Mouse (Mus musculus) forebrain, embryonic 12.5 days (tissue): Measurements from ENCODE around the gene Nlrp5. TPM values are rescaled to one million over a fixed set of nuclear protein-coding genes. Genes with fewer than 3 reads are reported as not detected.
"Not testable (repeated sequence)": the region's sequence is repeated elsewhere in the genome, so short reads cannot be mapped to it uniquely, and the experiment has no call there.

Experiments used
- ATAC-seq: fragments of 200-750 bp; cut with Nextera tagmentation; 2 replicates; pipeline ENCODE4 v1.8.0; 2017; ENCODE audit warnings: moderate TSS enrichment; ENCODE audit not compliant: low FRiP score
- H3K27ac ChIP-seq: fragments of 300-500 bp; sonication (generic); 2 replicates; pipeline ENCODE4 v1.5.1; 2016; ENCODE audit warnings: mild to moderate bottlenecking
- H3K27me3 ChIP-seq: fragments of 300-500 bp; sonication (generic); 2 replicates; pipeline ENCODE4 v1.6.1; 2016; ENCODE audit warnings: mild to moderate bottlenecking
- H3K36me3 ChIP-seq: fragments of 300-500 bp; sonication (generic); replicated peaks from 2 replicates; pipeline ENCODE4 v1.6.1; 2016; ENCODE audit warnings: mild to moderate bottlenecking
- H3K4me1 ChIP-seq: fragments of 300-500 bp; sonication (generic); 2 replicates; pipeline ENCODE4 v1.6.1; 2016
- H3K4me2 ChIP-seq: fragments of 300-500 bp; sonication (generic); 2 replicates; pipeline ENCODE4 v1.6.1; 2016; ENCODE audit warnings: mild to moderate bottlenecking, moderate library complexity
- H3K4me3 ChIP-seq: fragments of 300-500 bp; sonication (generic); replicated peaks from 2 replicates; pipeline ENCODE4 v1.5.1; 2016; ENCODE audit warnings: mild to moderate bottlenecking
- H3K9ac ChIP-seq: fragments of 300-500 bp; sonication (generic); 2 replicates; pipeline ENCODE4 v1.6.1; 2016; ENCODE audit warnings: mild to moderate bottlenecking
- H3K9me3 ChIP-seq: fragments of 300-500 bp; sonication (generic); 2 replicates; pipeline ENCODE4 v1.6.1; 2016
- WGBS: fragments of 180-500 bp; shearing (Covaris S2); methylation state at CpG from one replicate; pipeline ENCODE4 v1.1.7; 2016; 5-methylcytosine and 5-hydroxymethylcytosine counted together
- microRNA-seq: library from miRNA; unstranded; fragments of <30 nt; microRNA quantifications from one replicate; pipeline ENCODE4, GENCODE M21; 2017
- polyA plus RNA-seq: library from polyadenylated mRNA; unstranded; fragments of >200 nt; fragmentation: Nextera tagmentation; extraction: Ambion mirVana; gene quantifications from 2 replicates; pipeline ENCODE4 v1.2.1, GENCODE M21; 2016

The Nlrp5 gene
- polyA plus RNA-seq = not detected in 2 replicates

DNA sequence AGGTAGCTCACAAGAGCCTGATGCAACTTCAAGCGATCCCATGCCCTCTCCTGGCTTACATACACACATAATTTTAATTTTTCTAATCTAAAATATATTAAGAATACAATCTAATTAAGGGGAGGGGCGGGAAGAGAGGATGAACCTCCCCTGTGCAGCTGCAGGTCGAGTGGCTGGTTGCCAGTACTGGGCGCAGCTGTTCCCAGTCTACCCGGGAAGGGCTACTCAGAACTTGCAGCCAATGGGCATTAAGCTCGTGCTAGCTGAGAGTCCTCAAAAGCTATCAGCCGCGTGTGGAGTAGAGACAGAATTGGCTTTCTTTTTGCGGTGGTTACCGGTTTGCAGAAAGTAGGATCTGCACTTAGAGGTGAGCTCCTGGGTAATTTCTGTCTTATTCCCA is at the start of gene Nlrp5:
Nlrp5 (plus strand) TSS at position 301 of the 400 bp plus-strand sequence.
- peaks cover 44% of the 10 kb centered on the region for H3K9me3 ChIP-seq
- H3K27ac ChIP-seq = no peak within 1 kb of the TSS
- no peaks in the 10 kb centered on the region for H3K36me3 ChIP-seq
- no peaks in the 10 kb centered on the region for H3K4me1 ChIP-seq
- H3K27me3 ChIP-seq = no peaks in the 10 kb centered on the region
- no peak within 1 kb of the TSS for H3K9ac ChIP-seq
- 79% methylated on average over 10 of the region's 10 CpGs for WGBS
- no peak within 1 kb of the TSS for H3K4me2 ChIP-seq
- no peak for ATAC-seq
- no peak within 1 kb of the TSS for H3K4me3 ChIP-seq

GRCm38 (mm10) chr7:23358311-23358710 is 27.4 kb upstream of the Nlrp5 start:
- not testable (repeated sequence) for H3K36me3 ChIP-seq, H3K4me1 ChIP-seq, H3K27me3 ChIP-seq, H3K4me3 ChIP-seq, H3K27ac ChIP-seq, H3K9ac ChIP-seq, ATAC-seq, H3K4me2 ChIP-seq
- peaks cover 54% of the 10 kb centered on the region for H3K9me3 ChIP-seq
- 88% methylated on average over 13 of the region's 13 CpGs for WGBS

DNA sequence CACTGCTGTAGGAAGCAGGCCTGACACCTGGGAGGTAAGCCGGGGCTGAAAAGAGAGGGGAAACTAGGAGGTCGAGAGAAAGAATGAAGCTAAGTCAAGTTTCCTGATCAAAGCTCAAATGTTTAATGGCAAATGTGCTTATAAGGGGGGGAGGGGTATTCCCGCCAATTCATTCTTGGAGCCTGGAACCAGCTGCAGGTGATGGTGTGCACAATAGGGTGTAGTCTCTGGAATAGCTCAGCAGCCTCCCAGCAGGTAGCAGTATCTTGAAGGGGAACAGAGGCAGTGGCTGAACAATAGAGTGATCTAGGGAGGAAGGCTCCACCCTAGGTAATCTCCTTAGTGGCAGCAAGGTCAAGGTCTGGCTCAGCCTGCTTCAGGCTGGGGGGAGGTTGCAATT is 84.5 kb downstream of the Nlrp5 start:
- H3K9me3 ChIP-seq = peaks cover 28% of the 10 kb centered on the region
- not testable (repeated sequence) for H3K4me1 ChIP-seq, H3K4me2 ChIP-seq, H3K9ac ChIP-seq, ATAC-seq, H3K27me3 ChIP-seq, H3K36me3 ChIP-seq, H3K27ac ChIP-seq, H3K4me3 ChIP-seq
- WGBS = 76% methylated on average over 3 of the region's 3 CpGs

- not testable (repeated sequence) for H3K4me2 ChIP-seq, ATAC-seq, H3K27ac ChIP-seq, H3K4me3 ChIP-seq, H3K4me1 ChIP-seq, H3K9ac ChIP-seq, H3K27me3 ChIP-seq, H3K36me3 ChIP-seq
- peaks cover 26% of the 10 kb centered on the region for H3K9me3 ChIP-seq
- WGBS = 59% methylated on average over 3 of the region's 3 CpGs
Measured at GRCm38 (mm10) chr7:23470832-23471231, 85.1 kb downstream of the Nlrp5 start.

DNA sequence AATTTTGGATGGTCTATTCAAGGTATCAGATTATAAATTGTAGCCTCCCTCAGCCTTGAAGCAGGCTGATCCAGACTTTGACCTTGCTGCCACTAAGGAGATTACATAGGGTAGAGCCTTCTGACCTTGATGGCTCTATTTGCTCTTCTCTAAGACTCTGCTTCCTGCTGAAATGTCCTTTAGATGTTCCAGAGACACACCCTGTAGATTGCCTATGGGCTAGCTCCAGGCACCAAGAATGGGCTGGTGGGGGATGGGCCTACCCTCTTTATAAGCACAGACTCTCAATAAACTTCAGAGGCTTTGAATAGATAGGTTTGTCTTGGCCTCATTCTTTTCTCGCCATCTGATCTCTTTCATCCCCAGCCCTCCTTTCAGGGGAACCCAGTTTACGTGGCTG is 87.2 kb downstream of the Nlrp5 start:
- H3K36me3 ChIP-seq, H3K9ac ChIP-seq, H3K4me3 ChIP-seq, H3K27ac ChIP-seq, ATAC-seq, H3K4me1 ChIP-seq, H3K4me2 ChIP-seq, H3K27me3 ChIP-seq: not testable (repeated sequence)
- WGBS = 74% methylated on average over 2 of the region's 2 CpGs
- peaks cover 17% of the 10 kb centered on the region for H3K9me3 ChIP-seq

Small RNA genes within 50 kb of the gene (microRNA-seq; reads per million reads assigned to microRNA genes)
- gene Gm25196 = not detected

Other genes starting within 250 kb of the Nlrp5 start
- not detected in 2 replicates for gene Gm10662, start 241.4 kb upstream of the Nlrp5 start, polyA plus RNA-seq
- gene Vmn1r165, start 168.6 kb upstream of the Nlrp5 start, polyA plus RNA-seq = not detected in 2 replicates
- gene Vmn1r166, start 134.2 kb upstream of the Nlrp5 start, polyA plus RNA-seq = not detected in 2 replicates
- gene Gm6902, start 107.0 kb upstream of the Nlrp5 start, polyA plus RNA-seq = not detected in 2 replicates
- gene Nlrp4e, start 84.7 kb upstream of the Nlrp5 start, polyA plus RNA-seq = not detected in 2 replicates
- gene Vmn1r167, start 121.3 kb downstream of the Nlrp5 start, polyA plus RNA-seq = not detected in 2 replicates
- gene Vmn1r168, start 153.8 kb downstream of the Nlrp5 start, polyA plus RNA-seq = not detected in 2 replicates
- gene Vmn1r169, start 189.6 kb downstream of the Nlrp5 start, polyA plus RNA-seq = not detected in 2 replicates
- not detected in 2 replicates for gene Vmn1r170, start 220.3 kb downstream of the Nlrp5 start, polyA plus RNA-seq
- gene Vmn1r171, start 244.8 kb downstream of the Nlrp5 start, polyA plus RNA-seq = not detected in 2 replicates